Mouse (Mus musculus) right cerebral cortex, postnatal 36 days (tissue): ENCODE results near the gene Prkch.
A peak's percentile ranks its signal among the peaks of the same experiment; 100 is the strongest.

Experiments
- DNase-seq, 2 experiments: peaks; one replicate each; pipeline ENCODE4 v3.0.0; 2022; ENCODE audit warnings: low spot score in 2 of 2, mixed read lengths in 1 of 2

Prkch gene

GRCm38 (mm10) chr12:73714589-73714988, 130.0 kb downstream of the Prkch start:
- no peak for DNase-seq

- no peak for DNase-seq
Measured at GRCm38 (mm10) chr12:73715331-73715730, 130.7 kb downstream of the Prkch start.

GRCm38 (mm10) chr12:73715954-73716731, 131.5 kb downstream of the Prkch start:
- no peak for DNase-seq

GRCm38 (mm10) chr12:73718036-73718435, 133.4 kb downstream of the Prkch start:
- DNase-seq, result no peak

- DNase-seq, result no peak
Measured at GRCm38 (mm10) chr12:73719816-73720215, 135.2 kb downstream of the Prkch start.

GRCm38 (mm10) chr12:73720466-73720865, 135.9 kb downstream of the Prkch start:
- no peak for DNase-seq

- no peak for DNase-seq
Measured at GRCm38 (mm10) chr12:73722060-73722459, 137.5 kb downstream of the Prkch start.

GRCm38 (mm10) chr12:73723067-73723466, 138.5 kb downstream of the Prkch start:
- DNase-seq, result no peak

GRCm38 (mm10) chr12:73723887-73724286, 139.3 kb downstream of the Prkch start:
- no peak for DNase-seq

GRCm38 (mm10) chr12:73725825-73726604, 141.4 kb downstream of the Prkch start:
- DNase-seq, result peak in 1 of 2 experiments; percentile 5

- DNase-seq, result no peak
Measured at GRCm38 (mm10) chr12:73727046-73727445, 142.4 kb downstream of the Prkch start.

GRCm38 (mm10) chr12:73730603-73731002, 146.0 kb downstream of the Prkch start:
- DNase-seq, result no peak

- no peak for DNase-seq
Measured at GRCm38 (mm10) chr12:73731093-73731492, 146.5 kb downstream of the Prkch start.

GRCm38 (mm10) chr12:73731848-73732540, 147.4 kb downstream of the Prkch start:
- DNase-seq, result no peak

GRCm38 (mm10) chr12:73732862-73733261, 148.3 kb downstream of the Prkch start:
- DNase-seq, result no peak

GRCm38 (mm10) chr12:73736931-73737330, 152.3 kb downstream of the Prkch start:
- no peak for DNase-seq

- no peak for DNase-seq
Measured at GRCm38 (mm10) chr12:73739611-73740219, 155.1 kb downstream of the Prkch start.

GRCm38 (mm10) chr12:73742577-73742976, 158.0 kb downstream of the Prkch start:
- no peak for DNase-seq

GRCm38 (mm10) chr12:73743087-73743486, 158.5 kb downstream of the Prkch start:
- DNase-seq, result no peak

GRCm38 (mm10) chr12:73746072-73746471, 161.5 kb downstream of the Prkch start:
- DNase-seq, result no peak

GRCm38 (mm10) chr12:73748373-73748772, 163.8 kb downstream of the Prkch start:
- DNase-seq, result no peak
